Mouse (Mus musculus): ENCODE data around the gene Rpl36a. TPM values are rescaled to one million over a fixed set of nuclear protein-coding genes. Genes with fewer than 3 reads are reported as not detected.

Gene Rpl36a
- polyA plus RNA-seq, 1 experiment from 2014 or later: 287 TPM

DNA sequence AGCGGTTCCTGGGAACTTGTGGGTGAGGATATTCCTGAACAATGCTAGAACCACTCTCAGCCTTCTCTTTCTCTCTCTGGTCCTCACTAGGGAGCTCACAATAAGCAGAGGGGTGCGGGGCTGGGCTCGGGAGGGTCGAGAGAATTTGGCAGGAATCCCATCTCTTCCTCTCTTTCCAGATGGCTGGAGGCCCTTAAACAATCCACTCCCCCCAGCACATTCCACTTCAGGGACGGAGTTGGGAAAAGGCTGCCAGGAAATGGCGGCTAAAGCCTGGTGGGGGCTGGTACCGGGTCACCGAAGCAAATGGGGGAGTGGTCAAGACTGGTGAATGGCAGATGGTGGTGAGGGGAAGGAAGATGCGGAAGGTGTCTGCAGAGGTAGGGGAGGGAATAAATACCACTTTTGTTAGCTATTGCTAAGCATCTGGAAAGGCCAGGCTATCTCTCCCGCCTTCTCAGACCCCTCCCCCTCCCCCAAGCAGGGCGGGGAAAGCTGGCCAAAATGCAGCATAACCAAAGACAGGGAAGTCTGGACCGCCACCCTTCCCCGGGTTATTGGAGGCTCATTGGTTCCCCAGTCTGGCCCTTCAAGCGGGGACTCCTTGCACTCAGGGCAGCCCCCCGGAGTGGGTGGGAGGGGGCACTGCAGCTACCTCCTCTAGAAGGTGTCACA is 27.0 kb downstream of the Rpl36a start:
- Histone ChIP-seq H3K36me3 (peaks cover 1% of the 10 kb centered on the region; the same call in 1 of the 2 replicates), H3K27me3 (ENCODE audit: insufficient read depth, poor library complexity, severe bottlenecking) (no peaks in the 10 kb centered on the region), H3K27ac (peak overlapping the region; percentile 86), H3K9me3 (no peaks in the 10 kb centered on the region), H3K4me3 (peak overlapping the region; percentile 52), H3K4me1 (no peaks in the 10 kb centered on the region)
- DNase-seq (ENCODE audit: low spot score): peak; percentile 88
- 15% methylated on average over 15 of the region's 15 CpGs for WGBS

DNA sequence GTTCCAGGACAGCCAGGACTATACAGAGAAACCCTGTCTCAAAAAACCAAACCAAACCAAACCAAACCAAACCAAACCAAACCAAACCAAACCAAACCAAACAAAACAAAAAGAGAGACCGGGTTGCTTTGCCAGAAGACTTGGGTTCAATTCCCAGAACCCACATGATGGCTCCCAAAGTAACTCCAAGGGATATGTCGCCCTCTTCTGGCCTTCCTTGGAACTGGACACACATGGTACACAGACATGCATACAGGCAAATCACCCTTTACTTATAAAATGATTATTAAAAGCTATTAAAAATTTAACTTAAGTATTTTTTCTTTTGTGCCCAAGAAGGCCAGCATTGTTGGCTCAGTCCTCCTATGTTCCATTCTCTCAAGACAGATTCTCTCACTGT is 28.9 kb downstream of the Rpl36a start:
- no peak for DNase-seq (ENCODE audit: low spot score)
- Histone ChIP-seq H3K27ac (no peak overlapping the region), H3K36me3 (no peaks in the 10 kb centered on the region), H3K27me3 (ENCODE audit: insufficient read depth, poor library complexity, severe bottlenecking) (no peaks in the 10 kb centered on the region; the same call in 1 of the 2 replicates), H3K9me3 (no peaks in the 10 kb centered on the region), H3K4me3 (no peak overlapping the region), H3K4me1 (no peaks in the 10 kb centered on the region)
- WGBS: 55% methylated on average over 2 of the region's 2 CpGs

DNA sequence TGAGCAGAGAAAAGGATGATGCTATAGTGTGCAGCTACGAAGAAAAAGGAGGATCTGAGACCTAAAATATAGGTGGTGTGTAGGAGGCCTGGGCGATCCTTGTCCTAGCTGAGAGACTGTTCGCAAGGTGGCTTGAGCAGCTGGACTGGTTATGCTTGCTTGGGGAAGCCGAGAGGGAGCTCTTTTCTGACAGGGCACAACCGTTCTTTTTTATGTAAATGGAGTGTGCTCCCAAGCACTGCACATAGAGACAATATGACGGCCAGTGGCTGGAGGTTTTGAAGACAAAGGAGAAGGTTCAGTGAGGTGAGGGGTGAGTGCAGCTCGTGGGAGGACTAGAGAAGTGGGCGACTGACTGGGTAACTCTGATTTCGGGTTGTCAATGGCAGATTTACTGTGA is 34.2 kb downstream of the Rpl36a start:
- H3K4me3 ChIP-seq: no peak overlapping the region
- DNase-seq (ENCODE audit: low spot score): no peak

DNA sequence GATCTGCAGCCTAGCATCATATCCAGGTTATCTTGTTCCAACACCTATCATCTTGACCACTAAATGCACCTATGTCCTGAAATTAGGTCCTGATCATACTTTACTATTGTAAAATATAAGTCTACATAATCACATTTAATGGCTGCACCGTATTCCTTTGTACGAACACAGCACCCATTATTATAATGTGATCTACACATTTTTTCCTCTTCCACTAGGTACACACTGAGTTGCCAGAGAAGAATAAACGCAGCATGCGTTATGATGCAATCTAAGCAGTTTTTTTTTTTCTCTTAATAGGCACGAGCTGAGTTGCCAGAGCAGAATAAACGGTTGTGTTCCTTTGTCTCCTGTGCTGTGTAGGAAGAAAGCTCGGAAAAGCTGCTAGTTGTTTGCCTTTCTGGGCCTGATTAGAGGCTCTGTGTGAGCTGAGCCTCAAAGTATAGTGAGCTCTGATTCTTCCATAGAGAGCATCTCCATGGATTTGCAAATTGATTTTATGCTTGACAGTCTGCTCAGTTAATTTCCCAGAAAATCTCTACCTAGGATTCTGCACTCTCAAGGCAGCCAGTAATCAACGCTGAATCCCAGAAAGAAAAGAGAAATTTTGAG is 34.9 kb downstream of the Rpl36a start:
- H3K27me3 ChIP-seq (ENCODE audit: insufficient read depth, poor library complexity, severe bottlenecking): no peaks in the 10 kb centered on the region; the same call in 1 of the 2 replicates
- no peak for DNase-seq (ENCODE audit: low spot score)
- no peaks in the 10 kb centered on the region for H3K36me3 ChIP-seq
- no peaks in the 10 kb centered on the region for H3K4me1 ChIP-seq
- no peak overlapping the region for H3K4me3 ChIP-seq
- H3K27ac ChIP-seq: no peak overlapping the region
- WGBS: 70% methylated on average over 8 of the region's 8 CpGs
- no peaks in the 10 kb centered on the region for H3K9me3 ChIP-seq

More for the DNA sequence above, 34.2 kb downstream of the Rpl36a start:
- no peaks in the 10 kb centered on the region for H3K36me3 ChIP-seq
- 62% methylated on average over 9 of the region's 9 CpGs for WGBS
- no peaks in the 10 kb centered on the region; the same call in 1 of the 2 replicates for H3K27me3 ChIP-seq (ENCODE audit: insufficient read depth, poor library complexity, severe bottlenecking)
- no peaks in the 10 kb centered on the region for H3K9me3 ChIP-seq
- no peaks in the 10 kb centered on the region for H3K4me1 ChIP-seq
- H3K27ac ChIP-seq: no peak overlapping the region

DNA sequence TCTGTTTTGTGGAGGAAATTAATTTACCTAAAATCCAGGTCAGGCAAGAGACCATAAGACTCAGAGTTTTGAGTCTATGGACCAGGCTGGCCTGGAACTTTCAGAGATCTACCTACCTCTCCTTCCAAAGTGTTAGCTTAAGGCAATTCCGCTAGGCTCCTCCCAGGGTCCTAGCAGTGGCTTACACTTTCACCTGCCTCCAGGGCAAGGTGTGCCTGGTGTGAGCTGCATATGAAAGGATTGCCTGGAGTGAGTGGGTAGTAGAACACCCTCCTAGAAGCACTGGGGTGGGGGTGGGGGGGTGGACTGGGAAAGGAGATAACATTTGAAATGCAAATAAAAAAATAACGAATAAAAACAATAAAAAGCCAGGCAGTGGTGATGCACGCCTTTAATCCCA is 36.2 kb downstream of the Rpl36a start:
- Histone ChIP-seq H3K4me3 (no peak overlapping the region), H3K4me1 (no peaks in the 10 kb centered on the region), H3K27me3 (ENCODE audit: insufficient read depth, poor library complexity, severe bottlenecking) (peaks cover 4% of the 10 kb centered on the region), H3K36me3 (no peaks in the 10 kb centered on the region), H3K27ac (no peak overlapping the region), H3K9me3 (no peaks in the 10 kb centered on the region)
- no peak for DNase-seq (ENCODE audit: low spot score)
- WGBS: 68% methylated on average over 3 of the region's 3 CpGs

DNA sequence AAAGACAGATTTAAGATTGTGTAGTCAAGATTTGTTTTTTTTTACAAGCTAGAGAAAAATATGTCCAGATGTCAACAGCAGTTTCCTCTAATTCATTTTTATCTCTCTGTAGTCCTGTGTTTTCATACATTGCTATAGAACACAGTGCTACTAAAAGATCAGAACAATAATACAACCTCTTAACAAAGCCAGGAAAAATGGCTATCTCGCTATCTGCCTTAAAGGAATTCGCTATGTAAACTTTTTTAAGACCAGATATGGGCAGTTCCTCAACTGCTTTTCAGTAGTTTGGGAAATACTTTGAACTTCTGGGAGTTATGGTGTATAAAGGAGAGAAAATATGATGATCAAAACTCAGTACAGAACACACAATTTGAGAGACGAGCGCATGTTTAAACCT is 37.9 kb downstream of the Rpl36a start:
- Histone ChIP-seq H3K4me3 (no peak overlapping the region), H3K36me3 (no peaks in the 10 kb centered on the region), H3K27ac (no peak overlapping the region), H3K4me1 (no peaks in the 10 kb centered on the region), H3K9me3 (no peaks in the 10 kb centered on the region), H3K27me3 (ENCODE audit: insufficient read depth, poor library complexity, severe bottlenecking) (peaks cover 4% of the 10 kb centered on the region)
- WGBS: 77% methylated on average over 4 of the region's 4 CpGs
- DNase-seq (ENCODE audit: low spot score): no peak

DNA sequence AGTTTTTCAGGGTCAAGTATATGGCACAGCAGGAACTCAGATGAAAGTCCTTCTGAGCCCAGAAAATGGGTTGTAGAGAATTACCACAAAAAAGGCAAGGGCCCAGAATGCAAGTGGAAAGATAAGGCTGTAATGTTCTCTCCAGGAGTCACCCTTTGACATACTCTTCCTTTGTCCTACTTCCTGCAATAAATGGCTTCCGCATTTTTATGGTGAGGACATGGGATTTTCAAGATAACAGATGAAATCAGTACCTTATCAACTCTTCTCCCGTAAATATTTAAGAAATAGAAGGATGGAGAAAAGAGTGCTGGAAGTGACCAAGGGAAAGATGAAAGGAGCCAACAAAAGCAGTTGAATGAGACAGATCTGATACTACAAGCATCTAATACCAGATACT is 42.7 kb downstream of the Rpl36a start:
- WGBS: 62% methylated on average over 2 of the region's 2 CpGs
- H3K4me3 ChIP-seq: no peak overlapping the region
- H3K27me3 ChIP-seq (ENCODE audit: insufficient read depth, poor library complexity, severe bottlenecking): peaks cover 4% of the 10 kb centered on the region; the same call in 1 of the 2 replicates
- no peaks in the 10 kb centered on the region for H3K9me3 ChIP-seq
- H3K36me3 ChIP-seq: no peaks in the 10 kb centered on the region
- H3K27ac ChIP-seq: no peak overlapping the region
- DNase-seq (ENCODE audit: low spot score): no peak
- no peaks in the 10 kb centered on the region for H3K4me1 ChIP-seq

DNA sequence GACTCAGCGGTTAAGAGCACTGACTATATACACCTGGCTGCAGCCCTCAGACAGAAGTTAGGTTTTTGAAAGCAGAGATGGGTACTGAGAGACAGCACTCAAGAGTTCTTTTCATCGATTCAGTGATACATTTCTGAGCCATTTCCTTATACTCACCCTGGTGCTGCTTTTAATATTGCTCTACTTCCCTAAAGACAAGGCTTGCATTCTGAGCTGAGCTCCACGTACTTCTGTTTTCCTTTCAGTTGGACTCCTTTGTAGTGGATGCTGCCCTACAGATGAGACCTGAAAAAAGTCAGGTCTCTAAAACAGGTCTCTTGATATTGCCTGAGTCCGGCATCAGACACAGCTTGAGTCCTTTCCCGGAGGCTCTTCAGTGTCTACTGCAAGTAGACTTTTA is 47.3 kb downstream of the Rpl36a start:
- no peak overlapping the region for H3K27ac ChIP-seq
- WGBS: 85% methylated on average over 5 of the region's 5 CpGs
- no peak overlapping the region for H3K4me3 ChIP-seq
- no peaks in the 10 kb centered on the region for H3K4me1 ChIP-seq
- no peak for DNase-seq (ENCODE audit: low spot score)
- H3K27me3 ChIP-seq (ENCODE audit: insufficient read depth, poor library complexity, severe bottlenecking): no peaks in the 10 kb centered on the region
- H3K36me3 ChIP-seq: no peaks in the 10 kb centered on the region
- H3K9me3 ChIP-seq: no peaks in the 10 kb centered on the region

DNA sequence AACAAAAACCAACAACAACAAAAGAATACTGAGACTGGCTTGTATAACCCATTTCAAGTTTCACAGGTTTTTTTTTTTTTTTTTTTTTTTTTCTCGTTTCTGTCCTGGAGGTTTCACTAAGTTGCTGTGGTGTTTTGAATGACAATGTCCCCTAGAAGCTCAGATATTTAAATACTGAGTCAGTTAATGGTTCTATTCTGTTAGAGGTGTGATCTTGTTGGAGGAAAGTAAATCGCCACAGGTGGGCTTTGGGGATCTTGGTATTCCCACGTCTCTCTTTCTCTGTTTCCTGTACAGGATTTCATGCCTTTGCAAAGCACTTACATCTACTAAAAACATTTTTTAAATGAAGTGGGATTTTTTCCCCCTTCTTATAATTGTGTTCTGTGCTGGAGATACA is 49.7 kb downstream of the Rpl36a start:
- Histone ChIP-seq H3K36me3 (no peaks in the 10 kb centered on the region), H3K27ac (no peak overlapping the region), H3K4me3 (no peak overlapping the region), H3K27me3 (ENCODE audit: insufficient read depth, poor library complexity, severe bottlenecking) (no peaks in the 10 kb centered on the region), H3K9me3 (no peaks in the 10 kb centered on the region), H3K4me1 (no peaks in the 10 kb centered on the region)
- WGBS: 46% methylated on average over 3 of the region's 3 CpGs
- DNase-seq (ENCODE audit: low spot score): no peak

DNA sequence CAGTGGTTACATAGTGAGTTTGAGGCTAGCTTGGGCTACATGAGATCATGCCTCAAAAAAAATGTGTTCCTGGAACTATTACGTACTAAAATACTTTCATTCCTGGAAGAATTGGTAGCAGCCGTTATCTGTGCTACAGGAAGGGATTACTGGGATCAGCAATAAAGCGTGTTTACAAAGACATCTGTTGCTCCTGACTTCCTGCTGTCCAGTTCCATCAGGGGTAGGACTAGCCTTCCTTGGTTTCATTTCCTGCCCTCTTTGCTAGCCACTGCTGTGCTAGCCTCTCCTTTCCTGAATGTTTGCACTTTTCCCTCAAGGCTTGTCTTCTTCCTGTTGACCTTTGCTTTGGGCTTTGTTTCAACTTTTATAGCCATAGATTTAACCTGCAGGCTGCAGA is 50.4 kb downstream of the Rpl36a start:
- no peak overlapping the region for H3K27ac ChIP-seq
- no peaks in the 10 kb centered on the region for H3K4me1 ChIP-seq
- no peaks in the 10 kb centered on the region for H3K36me3 ChIP-seq
- H3K27me3 ChIP-seq (ENCODE audit: insufficient read depth, poor library complexity, severe bottlenecking): no peaks in the 10 kb centered on the region
- H3K4me3 ChIP-seq: no peak overlapping the region
- 57% methylated on average over 3 of the region's 3 CpGs for WGBS
- no peaks in the 10 kb centered on the region for H3K9me3 ChIP-seq
- DNase-seq (ENCODE audit: low spot score): no peak

Other genes starting within 250 kb of the Rpl36a start
- gene Drp2, start 181.1 kb upstream of the Rpl36a start, polyA plus RNA-seq (2016; fragmentation: Nextera tagmentation; extraction: Ambion mirVana): 0.55 and 0.83 TPM in 2 replicates
- 0.18 TPM in 1 of 2 replicates, not detected in the other for gene Taf7l, start 109.2 kb upstream of the Rpl36a start, polyA plus RNA-seq (2016; fragmentation: Nextera tagmentation; extraction: Ambion mirVana)
- 99.7 and 120 TPM in 2 replicates for gene Timm8a1, start 43.8 kb upstream of the Rpl36a start, polyA plus RNA-seq (2016; fragmentation: Nextera tagmentation; extraction: Ambion mirVana)
- gene Btk, start 2.1 kb upstream of the Rpl36a start, polyA plus RNA-seq (2016; fragmentation: Nextera tagmentation; extraction: Ambion mirVana): 0.86 and 2.5 TPM in 2 replicates
- 4.3 and 6.6 TPM in 2 replicates for gene Gla, start 15.5 kb downstream of the Rpl36a start, polyA plus RNA-seq (2016; fragmentation: Nextera tagmentation; extraction: Ambion mirVana)
- 142 and 149 TPM in 2 replicates for gene Hnrnph2, start 15.5 kb downstream of the Rpl36a start, polyA plus RNA-seq (2016; fragmentation: Nextera tagmentation; extraction: Ambion mirVana)
- 3.4 and 4.3 TPM in 2 replicates for gene Armcx4, start 100.9 kb downstream of the Rpl36a start, polyA plus RNA-seq (2016; fragmentation: Nextera tagmentation; extraction: Ambion mirVana)
- 41.4 and 48.4 TPM in 2 replicates for gene Armcx1, start 132.3 kb downstream of the Rpl36a start, polyA plus RNA-seq (2016; fragmentation: Nextera tagmentation; extraction: Ambion mirVana)
- 15.5 and 18.2 TPM in 2 replicates for gene Armcx6, start 165.8 kb downstream of the Rpl36a start, polyA plus RNA-seq (2016; fragmentation: Nextera tagmentation; extraction: Ambion mirVana)
- 70.7 and 82.5 TPM in 2 replicates for gene Armcx3, start 170.9 kb downstream of the Rpl36a start, polyA plus RNA-seq (2016; fragmentation: Nextera tagmentation; extraction: Ambion mirVana)
- 66.5 and 67.5 TPM in 2 replicates for gene Armcx2, start 223.6 kb downstream of the Rpl36a start, polyA plus RNA-seq (2016; fragmentation: Nextera tagmentation; extraction: Ambion mirVana)